Mouse (Mus musculus) liver, postnatal 0 days (tissue): ENCODE results near the gene Hivep1. TPM values are rescaled to one million over a fixed set of nuclear protein-coding genes. Genes with fewer than 3 reads are reported as not detected.

Experiments used
- ATAC-seq: fragments of 200-750 bp; cut with Nextera tagmentation; 2 replicates; pipeline ENCODE4 v1.8.0; 2017; ENCODE audit warnings: mild to moderate bottlenecking, moderate library complexity
- DNase-seq: peaks from one replicate; pipeline ENCODE4 v3.0.0-alpha.2; 2016
- H3K27ac ChIP-seq: fragments of 300-500 bp; sonication (generic); 2 replicates; pipeline ENCODE4 v1.5.1; 2014; ENCODE audit warnings: antibody characterized with exemption, moderate library complexity, mild to moderate bottlenecking, low read depth
- H3K27me3 ChIP-seq: fragments of 300-500 bp; sonication (generic); 2 replicates; pipeline ENCODE4 v1.6.1; 2014; ENCODE audit warnings: low read length, control low read depth, mixed read lengths; ENCODE audit not compliant: insufficient read depth
- H3K36me3 ChIP-seq: fragments of 300-500 bp; sonication (generic); replicated peaks from 2 replicates; pipeline ENCODE4 v1.6.1; 2014; ENCODE audit warnings: mild to moderate bottlenecking, control low read depth, low read length, moderate library complexity, mixed read lengths; ENCODE audit not compliant: insufficient read depth
- H3K4me1 ChIP-seq: fragments of 300-500 bp; sonication (generic); 2 replicates; pipeline ENCODE4 v1.6.1; 2014; ENCODE audit warnings: antibody characterized with exemption, mild to moderate bottlenecking, control low read depth; ENCODE audit not compliant: insufficient read depth
- H3K4me2 ChIP-seq: fragments of 300-500 bp; sonication (generic); 2 replicates; pipeline ENCODE4 v1.6.1; 2014; ENCODE audit warnings: low read depth, mild to moderate bottlenecking, low read length, moderate library complexity, mixed read lengths
- H3K4me3 ChIP-seq: fragments of 300-500 bp; sonication (generic); 2 replicates; pipeline ENCODE4 v1.5.1; 2014; ENCODE audit warnings: low read depth, low read length
- H3K9ac ChIP-seq: fragments of 300-500 bp; sonication (generic); replicated peaks from 2 replicates; pipeline ENCODE4 v1.6.1; 2014; ENCODE audit warnings: mild to moderate bottlenecking, moderate library complexity
- H3K9me3 ChIP-seq: fragments of 300-500 bp; sonication (generic); 2 replicates; pipeline ENCODE4 v1.6.1; 2016; ENCODE audit warnings: mild to moderate bottlenecking, control low read depth, low read length, mixed read lengths
- CTCF ChIP-seq: sonication (generic); IDR thresholded peaks from 2 replicates; pipeline ENCODE4 v1.5.1; 2016; ENCODE audit warnings: antibody characterized with exemption, low read depth
- EP300 ChIP-seq: IDR thresholded peaks from 2 replicates; pipeline ENCODE4 v1.6.1; 2016; ENCODE audit warnings: antibody characterized with exemption, low read depth, mild to moderate bottlenecking
- WGBS: fragments of 180-500 bp; shearing (Covaris S2); extraction: QIAGEN DNeasy Blood & Tissue Kit; methylation state at CpG from one replicate; pipeline ENCODE4 v1.1.7; 2014; ENCODE audit not compliant: insufficient replicate concordance; 5-methylcytosine and 5-hydroxymethylcytosine counted together
- polyA plus RNA-seq: library from polyadenylated mRNA; unstranded; fragments of >200 nt; fragmentation: Nextera tagmentation; extraction: Ambion mirVana; gene quantifications from 2 replicates; pipeline ENCODE4 v1.2.1, GENCODE M21; 2015

Gene Hivep1
- polyA plus RNA-seq, 1 experiment from 2014 or later, result 3.1 TPM

DNA sequence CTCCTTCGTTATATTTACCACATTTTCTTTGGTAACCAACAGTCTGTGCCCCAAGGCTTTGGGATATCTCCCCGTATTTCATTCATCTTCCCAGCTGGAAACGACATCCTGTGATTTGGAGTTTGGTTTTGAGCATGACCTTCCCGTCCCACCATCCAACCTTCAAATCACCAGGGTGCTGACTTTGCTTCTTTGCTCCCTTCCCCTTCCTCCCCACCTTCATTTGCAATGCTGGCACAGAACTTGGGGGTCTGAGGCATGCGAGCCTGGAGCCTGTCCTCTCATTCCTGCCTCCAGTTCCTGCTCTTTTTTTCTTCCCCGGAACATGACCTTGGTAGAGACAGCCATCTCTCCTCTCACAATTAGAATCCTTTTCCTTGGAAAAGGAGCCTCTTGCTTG lies 161.7 kb downstream of the Hivep1 start:
- Histone ChIP-seq H3K27me3 (no peaks in the 10 kb centered on the region), H3K4me1 (no peaks in the 10 kb centered on the region), H3K27ac (no peak overlapping the region), H3K4me2 (no peak overlapping the region), H3K4me3 (no peak overlapping the region), H3K36me3 (no peaks in the 10 kb centered on the region), H3K9me3 (no peaks in the 10 kb centered on the region), H3K9ac (no peak overlapping the region)
- DNase-seq (no peak), ATAC-seq (no peak)
- TF ChIP-seq EP300, result no peak
- TF ChIP-seq CTCF, result no peak
- 72% methylated on average over 6 of the region's 6 CpGs for WGBS

GRCm38 (mm10) chr13:42222401-42222800 lies 170.6 kb downstream of the Hivep1 start:
- no peak overlapping the region for H3K9ac ChIP-seq
- no peak overlapping the region for H3K27ac ChIP-seq
- H3K4me1 ChIP-seq, result no peaks in the 10 kb centered on the region
- no peak overlapping the region for H3K4me2 ChIP-seq
- DNase-seq (no peak), ATAC-seq (no peak)
- H3K9me3 ChIP-seq, result no peaks in the 10 kb centered on the region
- no peak overlapping the region for H3K4me3 ChIP-seq
- WGBS, result 79% methylated on average over 7 of the region's 7 CpGs
- H3K36me3 ChIP-seq, result no peaks in the 10 kb centered on the region
- TF ChIP-seq EP300 (no peak), CTCF (no peak)
- H3K27me3 ChIP-seq, result no peaks in the 10 kb centered on the region

GRCm38 (mm10) chr13:42228849-42229248 lies 177.0 kb downstream of the Hivep1 start:
- DNase-seq, result no peak
- WGBS, result 76% methylated on average over 10 of the region's 10 CpGs
- H3K4me2 ChIP-seq, result no peak overlapping the region
- no peak overlapping the region for H3K4me3 ChIP-seq
- no peaks in the 10 kb centered on the region for H3K4me1 ChIP-seq
- ATAC-seq, result no peak
- TF ChIP-seq CTCF (no peak), EP300 (no peak)
- no peaks in the 10 kb centered on the region for H3K36me3 ChIP-seq
- no peaks in the 10 kb centered on the region for H3K27me3 ChIP-seq
- H3K9me3 ChIP-seq, result no peaks in the 10 kb centered on the region
- H3K27ac ChIP-seq, result no peak overlapping the region
- H3K9ac ChIP-seq, result no peak overlapping the region

- no peaks in the 10 kb centered on the region for H3K36me3 ChIP-seq
- H3K4me1 ChIP-seq, result 0 out of 2 replicates have a peak, but pooled peaks cover 2% of the 10 kb centered on the region
- H3K27me3 ChIP-seq, result no peaks in the 10 kb centered on the region
- no peak overlapping the region for H3K4me3 ChIP-seq
- no peak overlapping the region for H3K27ac ChIP-seq
- no peak overlapping the region for H3K4me2 ChIP-seq
- no peak for DNase-seq
- TF ChIP-seq EP300, result no peak
- TF ChIP-seq CTCF, result no peak
- no peaks in the 10 kb centered on the region for H3K9me3 ChIP-seq
- ATAC-seq, result no peak
- no peak overlapping the region for H3K9ac ChIP-seq
- WGBS, result 70% methylated on average over 9 of the region's 9 CpGs
Observed at GRCm38 (mm10) chr13:42233741-42234419, 182.1 kb downstream of the Hivep1 start.

GRCm38 (mm10) chr13:42238520-42238919 lies 186.7 kb downstream of the Hivep1 start:
- ATAC-seq, result no peak; the same call in 1 of the 2 replicates
- Histone ChIP-seq H3K9me3 (no peaks in the 10 kb centered on the region), H3K9ac (no peak overlapping the region), H3K27me3 (no peaks in the 10 kb centered on the region), H3K4me2 (no peak overlapping the region), H3K36me3 (no peaks in the 10 kb centered on the region), H3K4me1 (0 out of 2 replicates have a peak, but pooled peaks cover 2% of the 10 kb centered on the region), H3K27ac (no peak overlapping the region), H3K4me3 (no peak overlapping the region)
- WGBS, result 61% methylated on average over 3 of the region's 3 CpGs
- TF ChIP-seq EP300, result no peak
- TF ChIP-seq CTCF, result no peak
- DNase-seq, result no peak

- DNase-seq (no peak), ATAC-seq (no peak)
- H3K9ac ChIP-seq, result no peak overlapping the region
- whole genome bisulfite sequencing, result 51% methylated on average over 3 of the region's 3 CpGs
- no peak overlapping the region for H3K27ac ChIP-seq
- H3K27me3 ChIP-seq, result no peaks in the 10 kb centered on the region
- TF ChIP-seq CTCF (no peak), EP300 (no peak)
- H3K9me3 ChIP-seq, result no peaks in the 10 kb centered on the region
- no peaks in the 10 kb centered on the region for H3K36me3 ChIP-seq
- H3K4me2 ChIP-seq, result no peak overlapping the region
- no peak overlapping the region for H3K4me3 ChIP-seq
- peaks cover 9% of the 10 kb centered on the region; the same call in 1 of the 2 replicates for H3K4me1 ChIP-seq
Observed at GRCm38 (mm10) chr13:42242131-42242530, 190.3 kb downstream of the Hivep1 start.

Other genes starting within 250 kb of the Hivep1 start
- gene Adtrp, start 204.3 kb upstream of the Hivep1 start, polyA plus RNA-seq, result 94.2 and 94.5 TPM in 2 replicates
- gene Edn1, start 249.5 kb downstream of the Hivep1 start, polyA plus RNA-seq, result 0.50 and 0.66 TPM in 2 replicates